Mouse (Mus musculus): ENCODE measurements around the gene Il1rn.

- TF ChIP-seq POLR2A (IDR thresholded peaks at IDR 0.05; ENCODE audit: borderline replicate concordance, extremely low read depth, low read depth, low read length), result no peak
- no peak for TF ChIP-seq CTCF (IDR thresholded peaks at IDR 0.05; ENCODE audit: insufficient read depth, low read length)
Measured at GRCm38 (mm10) chr2:24336545-24336944, at the start of gene Il1rn.
